Mouse (Mus musculus) heart, adult 2 months (tissue): Measurements from ENCODE around the gene Slc38a6. TPM values are rescaled to one million over a fixed set of nuclear protein-coding genes. Genes with fewer than 3 reads are reported as not detected.

Experiments used
- DNase-seq, 2 experiments: peaks; one replicate each; pipeline ENCODE4 v3.0.0; 2021
- H3K27ac ChIP-seq: fragments of 200-600 bp; 2 replicates; pipeline ENCODE4 v1.8.1; 2022
- H3K27me3 ChIP-seq: fragments of 200-500 bp; 2 replicates; pipeline ENCODE4 v1.6.1; 2012; ENCODE audit warnings: mild to moderate bottlenecking, low read length, inconsistent platforms, mixed read lengths; ENCODE audit not compliant: control insufficient read depth, insufficient read depth
- H3K36me3 ChIP-seq: fragments of 200-500 bp; 2 replicates; pipeline ENCODE4 v1.6.1; 2012; ENCODE audit warnings: low read length, inconsistent platforms; ENCODE audit not compliant: control insufficient read depth, insufficient read depth
- H3K4me1 ChIP-seq: fragments of 200-500 bp; 2 replicates; pipeline ENCODE4 v1.6.1; 2011; ENCODE audit warnings: low read length; ENCODE audit not compliant: control insufficient read depth, insufficient read depth
- H3K4me3 ChIP-seq: fragments of 200-600 bp; 2 replicates; pipeline ENCODE4 v1.8.1; 2022
- H3K79me2 ChIP-seq: fragments of 200-500 bp; replicated peaks from 2 replicates; pipeline ENCODE4 v1.6.1; 2012; ENCODE audit warnings: mild to moderate bottlenecking, inconsistent platforms, low read length, moderate library complexity, mixed read lengths; ENCODE audit not compliant: control insufficient read depth, insufficient read depth
- H3K9ac ChIP-seq: fragments of 200-500 bp; 2 replicates; pipeline ENCODE4 v1.6.1; 2012; ENCODE audit warnings: low read depth, mild to moderate bottlenecking, control low read depth, inconsistent platforms, low read length, mixed read lengths
- CTCF ChIP-seq: fragments of 200-600 bp; IDR thresholded peaks from 2 replicates; pipeline ENCODE4 v1.8.1; 2022; ENCODE audit warnings: antibody characterized with exemption, mild to moderate bottlenecking, moderate library complexity
- EP300 ChIP-seq: fragments of 200-500 bp; IDR thresholded peaks from 2 replicates; pipeline ENCODE4 v1.6.1; 2011; ENCODE audit warnings: low read depth, low read length, control low read depth; ENCODE audit not compliant: insufficient read depth
- POLR2A ChIP-seq: fragments of 200-500 bp; IDR thresholded peaks from 2 replicates; pipeline ENCODE4 v1.6.1; 2011; ENCODE audit warnings: mild to moderate bottlenecking, low read depth, low read length, control low read depth; ENCODE audit not compliant: insufficient read depth
- WGBS: fragments of 180-500 bp; shearing (Covaris S2); methylation state at CpG from one replicate; pipeline ENCODE4 v1.1.7; 2018; 5-methylcytosine and 5-hydroxymethylcytosine counted together
- intact Hi-C: fragments of 180-260 bp; cut with DNase I; formaldehyde crosslinking; loops from one replicate; pipeline ENCODE4 v1.15.1; 2025
- polyA plus RNA-seq: library from polyadenylated mRNA; depleted of rRNA; stranded (reverse); fragments of >200 nt; gene quantifications from 2 replicates; pipeline ENCODE4 v1.2.3, GENCODE M21; 2012
- total RNA-seq, 2 experiments: library from RNA; stranded (reverse); gene quantifications; 2 replicates each; pipeline ENCODE4 v1.2.3; 2021

Gene Slc38a6
- total and polyA plus RNA-seq, 3 experiments, result 3.8 to 8.0 (median 4.0) TPM

DNA sequence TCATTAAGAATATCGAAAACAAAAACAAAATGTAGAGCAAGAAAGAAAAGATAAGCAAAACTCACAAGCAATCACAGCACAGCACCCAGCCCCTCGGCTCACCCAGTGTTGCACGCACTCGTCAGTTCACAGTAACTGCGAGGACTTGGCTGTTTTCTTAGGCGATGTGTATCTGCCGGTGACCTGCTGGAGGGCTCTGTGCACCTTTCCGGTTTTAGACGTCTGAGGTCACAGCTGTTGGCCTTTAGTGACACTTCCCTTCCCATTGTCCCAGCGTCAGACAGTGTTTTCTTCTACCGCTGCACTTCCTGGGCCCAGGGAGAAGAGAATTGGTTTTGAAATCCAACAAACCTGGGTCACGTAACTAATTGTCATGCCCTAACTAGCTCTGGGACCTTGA lies 58.6 kb downstream of the Slc38a6 start:
- Histone ChIP-seq H3K9ac (no peak overlapping the region), H3K4me1 (peaks cover 13% of the 10 kb centered on the region), H3K27ac (peak overlapping the region; percentile 62), H3K27me3 (no peaks in the 10 kb centered on the region), H3K4me3 (no peak overlapping the region), H3K36me3 (peaks cover 11% of the 10 kb centered on the region; the same call in 1 of the 2 replicates), H3K79me2 (no peaks in the 10 kb centered on the region)
- no peak for TF ChIP-seq CTCF
- TF ChIP-seq EP300, result peak; percentile 45; the same call in 1 of the 2 replicates
- DNase-seq, result peak in 1 of 2 experiments; percentile 32
- intact Hi-C loops, result loop anchor here (10.0 kb wide), 1 partner anchor 50 kb away; no protein-coding TSS in a partner anchor
- 52% methylated on average over 12 of the region's 12 CpGs for WGBS

DNA sequence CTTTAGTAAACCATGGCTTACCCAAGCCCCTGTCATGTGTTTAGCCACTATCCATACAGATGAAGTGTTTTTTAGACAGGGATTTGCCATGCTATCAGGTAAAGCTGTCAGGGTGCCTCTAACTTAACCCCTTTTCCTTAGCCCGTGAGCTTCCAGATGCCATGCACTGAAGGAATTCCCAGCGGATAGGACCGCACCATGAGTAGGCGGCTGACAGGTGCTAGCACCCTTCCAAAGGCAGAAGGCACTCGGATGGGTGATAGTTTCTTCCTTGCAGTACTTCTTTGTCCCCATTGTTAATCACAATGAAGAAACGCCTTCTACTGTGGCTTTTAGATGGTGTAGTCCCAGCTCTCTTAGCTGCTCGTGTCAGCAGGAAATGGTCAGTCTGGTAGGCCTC lies 60.6 kb downstream of the Slc38a6 start:
- no peak for TF ChIP-seq POLR2A
- TF ChIP-seq CTCF, result no peak
- no peak for TF ChIP-seq EP300
- intact Hi-C loops, result loop anchor here (10.0 kb wide), 1 partner anchor 48 kb away; no protein-coding TSS in a partner anchor
- H3K9ac ChIP-seq, result no peak overlapping the region
- WGBS, result 89% methylated on average over 7 of the region's 7 CpGs
- H3K36me3 ChIP-seq, result peaks cover 5% of the 10 kb centered on the region; the same call in 1 of the 2 replicates
- no peaks in the 10 kb centered on the region for H3K79me2 ChIP-seq
- peaks cover 10% of the 10 kb centered on the region for H3K4me1 ChIP-seq
- H3K4me3 ChIP-seq, result no peak overlapping the region
- no peaks in the 10 kb centered on the region for H3K27me3 ChIP-seq
- DNase-seq, result no peak
- H3K27ac ChIP-seq, result no peak overlapping the region

DNA sequence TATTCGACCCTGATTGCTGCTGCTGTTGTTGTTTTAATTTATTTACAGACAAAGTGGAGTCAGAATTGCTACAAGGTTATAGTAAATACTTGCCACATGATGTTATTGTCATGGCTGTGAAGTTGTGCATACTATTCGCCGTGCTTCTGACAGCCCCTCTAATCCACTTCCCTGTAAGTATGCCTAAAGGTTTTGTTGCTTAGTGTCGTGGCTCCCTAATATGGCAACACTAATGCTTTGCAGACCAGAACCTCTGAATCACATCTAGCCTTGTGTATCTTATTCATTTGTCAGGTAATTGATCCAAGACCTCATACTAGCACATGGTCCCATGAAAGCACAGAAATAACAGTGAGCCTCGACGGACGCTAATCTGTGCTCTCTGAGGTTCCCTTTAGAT lies 63.9 kb downstream of the Slc38a6 start:
- H3K4me3 ChIP-seq, result no peak overlapping the region
- no peaks in the 10 kb centered on the region for H3K27me3 ChIP-seq
- 77% methylated on average over 7 of the region's 7 CpGs for WGBS
- H3K36me3 ChIP-seq, result no peaks in the 10 kb centered on the region
- intact Hi-C loops, result no loop called here
- H3K79me2 ChIP-seq, result no peaks in the 10 kb centered on the region
- no peak for DNase-seq
- TF ChIP-seq CTCF (no peak), EP300 (no peak), POLR2A (no peak)
- no peaks in the 10 kb centered on the region; the same call in 1 of the 2 replicates for H3K4me1 ChIP-seq
- no peak overlapping the region for H3K27ac ChIP-seq
- no peak overlapping the region for H3K9ac ChIP-seq

DNA sequence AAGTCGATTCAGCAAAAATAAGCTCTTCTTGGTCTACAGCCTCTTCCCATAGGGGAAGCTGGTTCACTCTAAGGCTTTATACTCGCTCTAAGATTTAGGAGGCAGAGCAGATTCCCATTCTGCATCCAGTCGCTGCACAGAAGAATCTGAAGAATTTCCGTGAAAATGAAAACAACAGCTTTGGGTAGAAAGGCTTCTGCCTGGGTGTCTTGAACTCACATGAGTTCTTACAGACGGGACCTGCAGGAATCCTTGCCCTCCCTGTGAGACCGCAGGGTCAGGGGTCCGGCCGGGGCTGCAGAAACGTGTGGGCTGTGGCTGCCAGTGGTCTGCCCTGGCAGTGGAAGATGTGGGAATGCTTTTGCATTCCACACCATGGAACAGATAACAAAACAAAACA lies 64.4 kb downstream of the Slc38a6 start:
- 50% methylated on average over 9 of the region's 9 CpGs for WGBS
- Histone ChIP-seq H3K27me3 (no peaks in the 10 kb centered on the region), H3K4me3 (no peak overlapping the region), H3K9ac (no peak overlapping the region), H3K79me2 (no peaks in the 10 kb centered on the region), H3K4me1 (no peaks in the 10 kb centered on the region; the same call in 1 of the 2 replicates), H3K27ac (no peak overlapping the region), H3K36me3 (no peaks in the 10 kb centered on the region)
- DNase-seq, result no peak
- no peak for TF ChIP-seq CTCF
- TF ChIP-seq POLR2A, result no peak
- no peak for TF ChIP-seq EP300
- intact Hi-C loops, result no loop called here

DNA sequence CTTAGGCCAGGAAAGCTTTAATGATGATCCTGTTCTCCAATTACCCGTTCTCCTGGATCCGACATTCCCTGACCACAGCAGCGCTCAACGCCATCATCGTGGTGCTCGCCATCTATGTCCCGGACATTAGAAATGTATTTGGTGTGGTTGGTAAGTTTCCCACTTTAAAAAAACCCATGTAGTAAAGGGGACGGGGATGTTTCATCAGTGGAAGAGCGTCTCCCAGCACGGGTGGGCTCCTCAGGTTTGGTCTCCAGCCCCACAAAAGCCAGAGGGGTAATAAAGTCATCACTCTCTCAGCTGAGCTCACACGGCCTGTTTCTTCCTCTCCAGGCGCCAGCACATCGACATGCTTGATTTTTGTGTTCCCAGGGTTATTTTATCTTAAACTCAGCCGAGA lies 65.2 kb downstream of the Slc38a6 start:
- no peak overlapping the region for H3K9ac ChIP-seq
- no peaks in the 10 kb centered on the region for H3K27me3 ChIP-seq
- DNase-seq, result no peak
- H3K36me3 ChIP-seq, result no peaks in the 10 kb centered on the region
- 63% methylated on average over 14 of the region's 14 CpGs for WGBS
- H3K4me3 ChIP-seq, result no peak overlapping the region
- intact Hi-C loops, result no loop called here
- H3K79me2 ChIP-seq, result no peaks in the 10 kb centered on the region
- H3K4me1 ChIP-seq, result no peaks in the 10 kb centered on the region; the same call in 1 of the 2 replicates
- H3K27ac ChIP-seq, result no peak overlapping the region
- TF ChIP-seq CTCF (no peak), EP300 (no peak), POLR2A (no peak)

DNA sequence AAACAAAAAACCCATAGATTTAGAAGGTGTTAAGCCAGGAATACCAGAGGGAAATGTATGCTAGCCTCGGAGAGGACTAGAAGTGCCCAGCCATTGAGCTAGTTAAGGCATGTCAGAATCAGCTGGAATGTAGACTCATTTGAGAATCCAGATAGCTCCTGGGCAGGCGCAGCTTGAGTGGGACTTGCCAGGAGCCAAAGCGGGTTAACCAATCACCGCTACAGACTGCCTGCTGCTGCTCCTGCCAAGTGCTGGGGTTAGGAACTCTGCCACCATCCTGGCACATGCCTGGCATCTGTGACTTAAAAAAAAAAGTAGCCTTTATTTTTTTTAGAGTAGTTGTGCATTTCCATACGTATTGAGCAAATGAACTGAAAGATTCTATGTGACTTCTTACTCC lies 66.8 kb downstream of the Slc38a6 start:
- H3K27ac ChIP-seq, result peak overlapping the region; percentile 40; the same call in 1 of the 2 replicates
- intact Hi-C loops, result no loop called here
- no peaks in the 10 kb centered on the region for H3K79me2 ChIP-seq
- no peaks in the 10 kb centered on the region; the same call in 1 of the 2 replicates for H3K4me1 ChIP-seq
- peak; percentile 51 to 74 for DNase-seq
- WGBS, result 66% methylated on average over 5 of the region's 5 CpGs
- H3K36me3 ChIP-seq, result no peaks in the 10 kb centered on the region
- TF ChIP-seq EP300, result 0 out of 2 replicates have a peak, but pooled peaks have one; percentile 48
- TF ChIP-seq POLR2A, result no peak
- no peaks in the 10 kb centered on the region for H3K27me3 ChIP-seq
- no peak overlapping the region for H3K9ac ChIP-seq
- H3K4me3 ChIP-seq, result no peak overlapping the region
